Mouse (Mus musculus) midbrain, postnatal 0 days (tissue): ENCODE measurements around the gene Ino80d. TPM values are rescaled to one million over a fixed set of nuclear protein-coding genes. Genes with fewer than 3 reads are reported as not detected.
"Not testable (repeated sequence)": the region's sequence is repeated elsewhere in the genome, so short reads cannot be mapped to it uniquely, and the experiment has no call there.

Source experiments
- ATAC-seq: fragments of 200-750 bp; cut with Nextera tagmentation; 2 replicates; pipeline ENCODE4 v1.8.0; 2017; ENCODE audit warnings: moderate number of reproducible peaks, mild to moderate bottlenecking, moderate TSS enrichment, moderate library complexity; ENCODE audit not compliant: low FRiP score
- DNase-seq: peaks from one replicate; pipeline ENCODE4 v3.0.0-alpha.2; 2015; ENCODE audit warnings: low spot score
- H3K27ac ChIP-seq: fragments of 300-500 bp; sonication (generic); 2 replicates; pipeline ENCODE4 v1.5.1; 2014; ENCODE audit warnings: low read depth, mild to moderate bottlenecking, low read length, mixed read lengths
- H3K27me3 ChIP-seq: fragments of 300-500 bp; sonication (generic); 2 replicates; pipeline ENCODE4 v1.6.1; 2014; ENCODE audit warnings: low read length, control low read depth, mixed read lengths; ENCODE audit not compliant: insufficient read depth
- H3K36me3 ChIP-seq: fragments of 300-500 bp; sonication (generic); 2 replicates; pipeline ENCODE4 v1.6.1; 2014; ENCODE audit warnings: low read length, control low read depth, mixed read lengths; ENCODE audit not compliant: insufficient read depth
- H3K4me1 ChIP-seq: fragments of 300-500 bp; sonication (generic); 2 replicates; pipeline ENCODE4 v1.6.1; 2014; ENCODE audit warnings: mild to moderate bottlenecking, control low read depth, antibody characterized with exemption, low read length, mixed read lengths; ENCODE audit not compliant: insufficient read depth
- H3K4me2 ChIP-seq: fragments of 300-500 bp; sonication (generic); 2 replicates; pipeline ENCODE4 v1.6.1; 2014; ENCODE audit warnings: low read depth, mild to moderate bottlenecking, low read length, mixed read lengths; ENCODE audit not compliant: poor library complexity, severe bottlenecking
- H3K4me3 ChIP-seq: fragments of 300-500 bp; sonication (generic); 2 replicates; pipeline ENCODE4 v1.5.1; 2014; ENCODE audit warnings: low read depth, mild to moderate bottlenecking, low read length, moderate library complexity
- H3K9ac ChIP-seq: fragments of 300-500 bp; sonication (generic); replicated peaks from 2 replicates; pipeline ENCODE4 v1.6.1; 2014; ENCODE audit warnings: mild to moderate bottlenecking, low read length, moderate library complexity, mixed read lengths; ENCODE audit not compliant: poor library complexity, severe bottlenecking
- H3K9me3 ChIP-seq: fragments of 300-500 bp; sonication (generic); 2 replicates; pipeline ENCODE4 v1.6.1; 2016; ENCODE audit warnings: low read length, control low read depth
- CTCF ChIP-seq: IDR thresholded peaks from 2 replicates; pipeline ENCODE4 v1.5.1; 2016; ENCODE audit warnings: antibody characterized with exemption, mild to moderate bottlenecking
- WGBS: fragments of 180-500 bp; shearing (Covaris S2); extraction: QIAGEN DNeasy Blood & Tissue Kit; methylation state at CpG from one replicate; pipeline ENCODE4 v1.1.7; 2014; 5-methylcytosine and 5-hydroxymethylcytosine counted together
- polyA plus RNA-seq: library from polyadenylated mRNA; unstranded; fragments of >200 nt; fragmentation: Nextera tagmentation; extraction: Ambion mirVana; gene quantifications from 2 replicates; pipeline ENCODE4 v1.2.1, GENCODE M21; 2015
- total RNA-seq: library from RNA; depleted of rRNA; stranded (reverse); fragments of >200 nt; gene quantifications from 2 replicates; pipeline ENCODE4 v1.2.3, GENCODE M21; 2014; rRNA removed

Ino80d gene
- total RNA-seq (11.0 and 15.0 TPM in 2 replicates), polyA plus RNA-seq (5.1 and 7.3 TPM in 2 replicates)

GRCm38 (mm10) chr1:63114136-63114781, at the start of gene Ino80d:
Gene Ino80d (minus strand): TSS chr1:63114667.
- peak; percentile 91 for ATAC-seq
- H3K27me3 ChIP-seq, result no peaks in the 10 kb centered on the region
- H3K9ac ChIP-seq, result peak within 1 kb of the TSS; percentile 100
- peak; percentile 93 for DNase-seq
- H3K4me2 ChIP-seq, result peak within 1 kb of the TSS; percentile 95
- peak within 1 kb of the TSS; percentile 95 for H3K4me3 ChIP-seq
- WGBS, result 0% methylated on average over 32 of the region's 42 CpGs
- no peaks in the 10 kb centered on the region for H3K9me3 ChIP-seq
- H3K27ac ChIP-seq, result peak within 1 kb of the TSS; percentile 97
- peaks cover 4% of the 10 kb centered on the region; the same call in 1 of the 2 replicates for H3K4me1 ChIP-seq
- no peaks in the 10 kb centered on the region for H3K36me3 ChIP-seq
- peak; percentile 72 for TF ChIP-seq CTCF

- no peak for TF ChIP-seq CTCF
- ATAC-seq (no peak), DNase-seq (no peak)
- H3K4me3 ChIP-seq, result no peak overlapping the region
- no peak overlapping the region for H3K9ac ChIP-seq
- no peak overlapping the region for H3K4me2 ChIP-seq
- H3K4me1 ChIP-seq, result no peaks in the 10 kb centered on the region
- no peaks in the 10 kb centered on the region for H3K27me3 ChIP-seq
- H3K9me3 ChIP-seq, result no peaks in the 10 kb centered on the region
- H3K27ac ChIP-seq, result no peak overlapping the region
- WGBS, result 98% methylated on average over 13 of the region's 13 CpGs
- H3K36me3 ChIP-seq, result peaks cover 6% of the 10 kb centered on the region
Observed at GRCm38 (mm10) chr1:63140231-63140630, 25.8 kb upstream of the Ino80d start.

GRCm38 (mm10) chr1:63138586-63138985, 24.1 kb upstream of the Ino80d start:
- not testable (repeated sequence) for DNase-seq, H3K27me3 ChIP-seq, H3K4me3 ChIP-seq, ATAC-seq, H3K9ac ChIP-seq, H3K9me3 ChIP-seq, H3K27ac ChIP-seq, H3K4me2 ChIP-seq, H3K36me3 ChIP-seq, H3K4me1 ChIP-seq
- 90% methylated on average over 1 of the region's 1 CpGs for WGBS

GRCm38 (mm10) chr1:63137971-63138370, 23.5 kb upstream of the Ino80d start:
- no peak for ATAC-seq
- Histone ChIP-seq H3K27me3 (no peaks in the 10 kb centered on the region), H3K4me3 (no peak overlapping the region), H3K4me2 (no peak overlapping the region), H3K36me3 (peaks cover 6% of the 10 kb centered on the region), H3K27ac (no peak overlapping the region), H3K4me1 (no peaks in the 10 kb centered on the region), H3K9me3 (no peaks in the 10 kb centered on the region), H3K9ac (no peak overlapping the region)
- 79% methylated on average over 2 of the region's 2 CpGs for WGBS
- no peak for DNase-seq
- no peak for TF ChIP-seq CTCF

GRCm38 (mm10) chr1:63134530-63134929, 20.1 kb upstream of the Ino80d start:
- DNase-seq (no peak), ATAC-seq (no peak)
- no peaks in the 10 kb centered on the region; the same call in 1 of the 2 replicates for H3K36me3 ChIP-seq
- no peak overlapping the region for H3K4me2 ChIP-seq
- WGBS, result 85% methylated on average over 3 of the region's 3 CpGs
- no peak overlapping the region for H3K4me3 ChIP-seq
- no peaks in the 10 kb centered on the region for H3K27me3 ChIP-seq
- H3K27ac ChIP-seq, result no peak overlapping the region
- TF ChIP-seq CTCF, result no peak
- H3K9me3 ChIP-seq, result no peaks in the 10 kb centered on the region
- H3K9ac ChIP-seq, result no peak overlapping the region
- no peaks in the 10 kb centered on the region for H3K4me1 ChIP-seq

- Histone ChIP-seq H3K4me2 (no peak overlapping the region), H3K27ac (no peak overlapping the region), H3K4me1 (no peaks in the 10 kb centered on the region), H3K9me3 (no peaks in the 10 kb centered on the region), H3K27me3 (no peaks in the 10 kb centered on the region), H3K4me3 (no peak overlapping the region), H3K36me3 (no peaks in the 10 kb centered on the region), H3K9ac (no peak overlapping the region)
- ATAC-seq (no peak), DNase-seq (no peak)
- no peak for TF ChIP-seq CTCF
- 90% methylated on average over 11 of the region's 11 CpGs for WGBS
Observed at GRCm38 (mm10) chr1:63131766-63132165, 17.3 kb upstream of the Ino80d start.
